Mouse (Mus musculus) embryonic stem cell, embryonic (primary cell): ENCODE measurements around the gene Aif1.

Experiments used
- CTCF ChIA-PET, 4 experiments: fragments of 300-600 bp in 2 of 4; fragments of 350-600 bp in 2 of 4; sonication (Branson Sonifier 250); formaldehyde crosslinking; loops; one replicate each; lab custom pipeline; 2022; ENCODE audit warnings: inconsistent platforms in 2 of 4; lab: Charles Lee
- POLR2A ChIA-PET, 4 experiments: fragments of 300-600 bp in 2 of 4; fragments of 350-600 bp in 2 of 4; sonication (Branson Sonifier 250); formaldehyde crosslinking; loops; one replicate each; lab custom pipeline; 2022; ENCODE audit warnings: antibody characterized with exemption in 4 of 4, inconsistent platforms in 1 of 4; lab: Charles Lee

The Aif1 gene

GRCm38 (mm10) chr17:35153077-35153476, 22.8 kb downstream of the Aif1 start:
- CTCF ChIA-PET: interaction anchor here in 2 of 4 experiments (0.7 to 1.0 kb wide), 2 partner anchors 15 to 93 kb away, joined by 3 read pairs; no protein-coding TSS in a partner anchor
- POLR2A ChIA-PET: interaction anchor here (0.7 to 24.9 kb wide), 12 partner anchors 4 to 191 kb away, joined by 3 to 561 read pairs (median 5); partner anchors contain the start of genes Ddx39b (in 2 of the 4) and Prrc2a (in 1 of the 4)

GRCm38 (mm10) chr17:35152121-35152520, 23.7 kb downstream of the Aif1 start:
- ChIA-PET POLR2A (interaction anchor here (0.8 to 24.9 kb wide), 11 partner anchors 5 to 104 kb away, joined by 3 to 561 read pairs (median 5); partner anchors contain the start of genes Ddx39b (in 2 of the 4) and Prrc2a (in 1 of the 4)), CTCF (interaction anchor here in 2 of 4 experiments (1.0 kb wide), 2 partner anchors 16 to 17 kb away, joined by 3 read pairs; no protein-coding TSS in a partner anchor)

GRCm38 (mm10) chr17:35147922-35148639, 27.8 kb downstream of the Aif1 start:
- CTCF ChIA-PET: interaction anchor here in 1 of 4 experiments (0.6 to 1.2 kb wide), 3 partner anchors 19 to 111 kb away, joined by 3 to 4 read pairs (median 4); no protein-coding TSS in a partner anchor
- POLR2A ChIA-PET: interaction anchor here (0.6 to 24.1 kb wide), 43 partner anchors 2 to 555 kb away, joined by 3 to 561 read pairs (median 5); partner anchors contain the start of genes D17H6S53E (in 3 of the 4), Ddx39b (in 3 of the 4), Apom (in 2 of the 4) and Csnk2b (in 2 of the 4)

- ChIA-PET CTCF (interaction anchor here in 1 of 4 experiments (0.6 to 0.9 kb wide), 2 partner anchors 21 to 111 kb away, joined by 4 read pairs; no protein-coding TSS in a partner anchor), POLR2A (interaction anchor here (0.6 to 24.1 kb wide), 41 partner anchors 1 to 197 kb away, joined by 3 to 561 read pairs (median 7); partner anchors contain the start of genes D17H6S53E (in 4 of the 4), Ddx39b (in 3 of the 4), Prrc2a (in 3 of the 4) and Apom (in 2 of the 4))
Measured at GRCm38 (mm10) chr17:35147348-35147747, 28.5 kb downstream of the Aif1 start.

- ChIA-PET CTCF (interaction anchor here in 1 of 4 experiments (0.6 to 0.8 kb wide), 2 partner anchors 23 to 156 kb away, joined by 3 read pairs; no protein-coding TSS in a partner anchor), POLR2A (interaction anchor here (0.5 to 24.1 kb wide), 35 partner anchors 0 to 196 kb away, joined by 3 to 561 read pairs (median 6); partner anchors contain the start of genes Apom (in 3 of the 4), Prrc2a (in 3 of the 4), D17H6S53E (in 2 of the 4) and Csnk2b (in 1 of the 4))
Measured at GRCm38 (mm10) chr17:35146139-35146538, 29.7 kb downstream of the Aif1 start.

GRCm38 (mm10) chr17:35141971-35142370, 33.9 kb downstream of the Aif1 start:
- POLR2A ChIA-PET: interaction anchor here in 2 of 4 experiments (0.6 to 21.3 kb wide), 16 partner anchors 10 to 189 kb away, joined by 3 to 561 read pairs (median 6); partner anchors contain the start of genes Apom (in 2 of the 2), Csnk2b (in 2 of the 2), D17H6S53E (in 2 of the 2) and Ddx39b (in 2 of the 2)
- CTCF ChIA-PET: interaction anchor here in 1 of 4 experiments (1.3 kb wide), 1 partner anchor 27 kb away, joined by 5 read pairs; no protein-coding TSS in a partner anchor

- ChIA-PET POLR2A (interaction anchor here in 3 of 4 experiments (0.6 to 21.3 kb wide), 11 partner anchors 9 to 103 kb away, joined by 3 to 561 read pairs (median 4); partner anchors contain the start of genes D17H6S53E (in 2 of the 3), Prrc2a (in 2 of the 3), Apom (in 1 of the 3) and Csnk2b (in 1 of the 3)), CTCF (interaction anchor here in 1 of 4 experiments (0.6 to 0.8 kb wide), 2 partner anchors 9 to 28 kb away, joined by 5 read pairs; partner anchors contain the start of gene Apom)
Measured at GRCm38 (mm10) chr17:35140490-35140996, 35.3 kb downstream of the Aif1 start.

GRCm38 (mm10) chr17:35139269-35139668, 36.6 kb downstream of the Aif1 start:
- ChIA-PET CTCF (interaction anchor here in 1 of 4 experiments (0.6 kb wide), 1 partner anchor 51 kb away, joined by 3 read pairs; no protein-coding TSS in a partner anchor), POLR2A (interaction anchor here (1.0 to 21.3 kb wide), 17 partner anchors 9 to 135 kb away, joined by 3 to 561 read pairs (median 7); partner anchors contain the start of genes Csnk2b (in 2 of the 4), D17H6S53E (in 2 of the 4), Gpank1 (in 2 of the 4) and Prrc2a (in 2 of the 4))

GRCm38 (mm10) chr17:35135591-35136320, 40.1 kb downstream of the Aif1 start:
- CTCF ChIA-PET: interaction anchor here in 1 of 4 experiments (0.6 kb wide), 2 partner anchors 107 to 174 kb away, joined by 3 to 4 read pairs; no protein-coding TSS in a partner anchor

GRCm38 (mm10) chr17:35134801-35135590, 40.9 kb downstream of the Aif1 start, which contains the start of gene Bag6:
Gene Bag6 (plus strand): TSS chr17:35135178.
- CTCF ChIA-PET: no interaction called here

More at GRCm38 (mm10) chr17:35135591-35136320, 40.1 kb downstream of the Aif1 start:
- POLR2A ChIA-PET: interaction anchor here (0.6 to 21.3 kb wide), 16 partner anchors 9 to 183 kb away, joined by 3 to 561 read pairs (median 3); partner anchors contain the start of genes Prrc2a (in 2 of the 4), Csnk2b (in 1 of the 4), D17H6S53E (in 1 of the 4) and Ddx39b (in 1 of the 4)

GRCm38 (mm10) chr17:35133517-35133916, 42.4 kb downstream of the Aif1 start:
- POLR2A ChIA-PET: interaction anchor here in 2 of 4 experiments (1.5 to 5.2 kb wide), 8 partner anchors 12 to 181 kb away, joined by 5 to 56 read pairs (median 25); partner anchors contain the start of genes Csnk2b (in 2 of the 2), Ddx39b (in 2 of the 2) and Gpank1 (in 2 of the 2)
- CTCF ChIA-PET: interaction anchor here in 1 of 4 experiments (0.6 kb wide), 1 partner anchor 35 kb away, joined by 3 read pairs; no protein-coding TSS in a partner anchor

More at GRCm38 (mm10) chr17:35134801-35135590, 40.9 kb downstream of the Aif1 start, which contains the start of gene Bag6:
- POLR2A ChIA-PET: interaction anchor here in 2 of 4 experiments (0.6 to 1.5 kb wide), 7 partner anchors 9 to 752 kb away, joined by 3 to 6 read pairs (median 5); partner anchors contain the start of genes Csnk2b (in 2 of the 2), Gpank1 (in 2 of the 2), D17H6S53E (in 1 of the 2) and Ddx39b (in 1 of the 2)

GRCm38 (mm10) chr17:35132174-35132560, 43.7 kb downstream of the Aif1 start:
- ChIA-PET POLR2A (interaction anchor here (0.6 to 5.2 kb wide), 37 partner anchors 8 to 488 kb away, joined by 3 to 56 read pairs (median 4); partner anchors contain the start of genes Ddx39b (in 3 of the 4), Csnk2b (in 2 of the 4), Gpank1 (in 2 of the 4) and Ddah2 (in 1 of the 4)), CTCF (interaction anchor here (0.6 to 1.5 kb wide), 7 partner anchors 8 to 123 kb away, joined by 3 to 8 read pairs (median 4); partner anchors contain the start of genes Csnk2b (in 2 of the 4) and Gpank1 (in 1 of the 4))

GRCm38 (mm10) chr17:35131500-35132173, 44.2 kb downstream of the Aif1 start, which contains the start of gene Apom:
Gene Apom (minus strand): TSS chr17:35132050.
- CTCF ChIA-PET: interaction anchor here (0.6 to 2.0 kb wide), 10 partner anchors 9 to 123 kb away, joined by 3 to 8 read pairs (median 4); partner anchors contain the start of genes Csnk2b (in 3 of the 4) and Gpank1 (in 2 of the 4)
- POLR2A ChIA-PET: interaction anchor here (0.6 to 5.2 kb wide), 42 partner anchors 9 to 487 kb away, joined by 3 to 56 read pairs (median 4); partner anchors contain the start of genes Csnk2b (in 3 of the 4), Ddx39b (in 3 of the 4), Gpank1 (in 3 of the 4) and Ddah2 (in 1 of the 4)

- ChIA-PET CTCF (interaction anchor here in 3 of 4 experiments (0.6 to 2.0 kb wide), 6 partner anchors 9 to 114 kb away, joined by 3 to 6 read pairs (median 4); partner anchors contain the start of genes Csnk2b (in 1 of the 3) and Gpank1 (in 1 of the 3)), POLR2A (interaction anchor here in 3 of 4 experiments (0.6 to 5.2 kb wide), 35 partner anchors 8 to 206 kb away, joined by 3 to 56 read pairs (median 4); partner anchors contain the start of genes Csnk2b (in 3 of the 3), Ddx39b (in 3 of the 3), Gpank1 (in 3 of the 3) and Atp6v1g2 (in 1 of the 3))
Measured at GRCm38 (mm10) chr17:35131038-35131437, 44.8 kb downstream of the Aif1 start.
